Mouse (Mus musculus) embryonic facial prominence, embryonic 10.5 days (tissue): Measurements from ENCODE around the gene Cux1. TPM values are rescaled to one million over a fixed set of nuclear protein-coding genes. Genes with fewer than 3 reads are reported as not detected.

Experiments used
- DNase-seq: peaks from one replicate; pipeline ENCODE4 v3.0.0-alpha.2; 2017; ENCODE audit warnings: low spot score
- H3K27ac ChIP-seq: fragments of 300-500 bp; sonication (generic); replicated peaks from 2 replicates; pipeline ENCODE4 v1.5.1; 2016; ENCODE audit warnings: mild to moderate bottlenecking
- H3K27me3 ChIP-seq: fragments of 300-500 bp; sonication (generic); replicated peaks from 2 replicates; pipeline ENCODE4 v1.6.1; 2016; ENCODE audit warnings: low read depth, mild to moderate bottlenecking; ENCODE audit not compliant: poor library complexity, severe bottlenecking
- H3K36me3 ChIP-seq: fragments of 300-500 bp; sonication (generic); replicated peaks from 2 replicates; pipeline ENCODE4 v1.6.1; 2016; ENCODE audit warnings: mild to moderate bottlenecking, moderate library complexity
- H3K4me1 ChIP-seq: fragments of 300-500 bp; sonication (generic); 2 replicates; pipeline ENCODE4 v1.6.1; 2016
- H3K4me3 ChIP-seq: fragments of 300-500 bp; sonication (generic); 2 replicates; pipeline ENCODE4 v1.5.1; 2016; ENCODE audit warnings: mild to moderate bottlenecking, moderate library complexity
- H3K9me3 ChIP-seq: fragments of 300-500 bp; sonication (generic); 2 replicates; pipeline ENCODE4 v1.6.1; 2016; ENCODE audit warnings: mild to moderate bottlenecking
- WGBS: fragments of 180-500 bp; shearing (Covaris S2); methylation state at CpG from one replicate; pipeline ENCODE4 v1.1.7; 2016; 5-methylcytosine and 5-hydroxymethylcytosine counted together
- polyA plus RNA-seq: library from polyadenylated mRNA; unstranded; fragments of >200 nt; fragmentation: Nextera tagmentation; extraction: Ambion mirVana; gene quantifications from 2 replicates; pipeline ENCODE4 v1.2.1, GENCODE M21; 2016

Cux1 gene
- polyA plus RNA-seq, 1 experiment from 2014 or later, result 75.3 TPM

DNA sequence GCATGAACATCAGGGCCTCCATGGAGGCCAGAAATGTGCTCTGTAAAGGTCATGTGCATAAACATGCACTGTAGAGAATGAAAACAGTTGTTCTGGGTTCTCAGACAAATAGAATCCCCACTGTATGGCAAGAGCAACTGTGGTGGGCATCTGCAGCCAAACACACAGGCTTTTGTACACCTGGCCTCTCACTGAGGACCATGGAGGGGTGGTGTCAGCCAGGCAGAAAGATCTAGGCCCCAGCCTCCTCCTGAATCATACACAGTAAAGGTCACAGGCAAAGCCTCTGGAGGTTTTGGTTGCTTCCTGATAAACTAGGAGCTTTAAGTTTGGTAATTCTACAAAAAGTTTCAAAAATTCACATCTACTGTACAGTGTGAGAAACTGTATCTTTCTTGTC lies 38.1 kb downstream of the Cux1 start:
- no peak for DNase-seq
- no peak overlapping the region for H3K27ac ChIP-seq
- no peaks in the 10 kb centered on the region for H3K9me3 ChIP-seq
- H3K36me3 ChIP-seq, result peaks cover 9% of the 10 kb centered on the region
- H3K4me3 ChIP-seq, result no peak overlapping the region
- peaks cover 8% of the 10 kb centered on the region for H3K4me1 ChIP-seq
- no peaks in the 10 kb centered on the region for H3K27me3 ChIP-seq

DNA sequence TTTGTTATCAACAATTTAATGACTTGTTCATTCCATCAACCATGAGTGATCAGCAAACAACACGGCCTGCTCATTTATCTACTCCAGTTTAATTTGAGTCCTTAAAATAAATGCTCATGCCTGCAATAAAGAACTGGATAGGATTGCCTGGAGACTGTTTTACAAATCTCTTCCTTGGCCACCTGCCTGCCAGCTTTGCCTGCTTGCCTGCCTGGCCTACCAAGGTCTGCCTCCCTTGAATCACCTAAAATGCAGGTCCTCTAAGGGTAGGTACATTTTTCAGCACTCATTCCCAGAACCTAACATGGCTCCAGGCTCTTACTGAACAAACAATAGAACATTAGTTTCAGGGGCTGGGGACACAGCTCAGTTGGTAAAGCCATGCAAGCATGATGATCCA lies 39.4 kb downstream of the Cux1 start:
- H3K36me3 ChIP-seq, result peaks cover 5% of the 10 kb centered on the region
- peaks cover 20% of the 10 kb centered on the region for H3K4me1 ChIP-seq
- no peak overlapping the region for H3K4me3 ChIP-seq
- no peak for DNase-seq
- no peaks in the 10 kb centered on the region for H3K9me3 ChIP-seq
- no peaks in the 10 kb centered on the region for H3K27me3 ChIP-seq
- no peak overlapping the region for H3K27ac ChIP-seq
- 97% methylated on average over 1 of the region's 1 CpGs for WGBS

DNA sequence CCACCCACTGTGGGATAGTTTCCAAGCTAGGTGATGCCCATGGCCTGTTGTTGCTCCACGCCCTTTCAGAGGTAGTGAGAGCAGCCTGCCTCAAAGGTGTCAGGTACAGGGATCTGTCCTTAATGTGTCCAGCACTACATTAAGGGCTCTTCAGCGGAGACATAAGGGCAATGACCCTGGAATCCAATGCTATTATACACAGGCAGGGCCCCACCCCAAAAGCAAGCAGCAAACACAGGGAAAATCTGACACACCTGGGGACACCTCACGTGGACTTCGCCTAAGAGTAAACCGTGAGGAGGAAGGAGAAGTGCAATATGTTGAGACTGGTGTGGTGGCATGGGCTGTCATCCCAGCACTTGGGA lies 40.8 kb downstream of the Cux1 start:
- H3K4me3 ChIP-seq, result no peak overlapping the region
- no peak for DNase-seq
- WGBS, result 88% methylated on average over 5 of the region's 5 CpGs
- no peaks in the 10 kb centered on the region for H3K27me3 ChIP-seq
- no peaks in the 10 kb centered on the region for H3K9me3 ChIP-seq
- H3K27ac ChIP-seq, result no peak overlapping the region
- peaks cover 9% of the 10 kb centered on the region for H3K36me3 ChIP-seq
- peaks cover 21% of the 10 kb centered on the region for H3K4me1 ChIP-seq

DNA sequence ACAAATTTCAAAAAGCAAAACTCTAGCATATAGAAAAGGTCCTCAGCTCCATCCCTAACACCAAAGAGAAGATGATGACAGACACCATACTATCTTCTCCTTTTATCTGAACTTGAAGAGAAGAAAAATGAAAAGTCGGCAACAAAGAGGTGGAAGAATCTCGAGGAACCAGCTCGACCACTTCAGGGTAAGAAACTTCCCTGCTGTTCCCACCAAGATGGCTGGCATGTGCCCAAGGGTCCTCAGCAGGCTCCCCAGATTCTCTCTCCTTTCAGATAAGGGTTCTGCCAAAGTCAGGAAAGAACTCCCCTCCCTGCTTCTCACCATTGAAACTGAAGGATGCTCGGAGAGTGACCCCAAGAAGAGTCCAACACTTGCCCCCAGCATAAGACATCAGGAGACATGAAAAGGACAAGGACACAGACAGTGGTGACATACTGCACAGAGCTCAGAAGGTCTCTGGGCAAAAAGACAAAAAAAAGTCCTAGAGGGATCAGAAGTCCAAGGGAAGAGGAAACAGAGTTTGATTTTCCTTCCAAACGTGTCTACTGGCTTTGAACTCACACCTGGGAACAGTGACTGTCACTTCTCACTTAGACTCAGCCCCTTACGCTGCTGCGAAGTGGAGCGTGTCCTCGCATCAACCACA lies 41.3 kb downstream of the Cux1 start:
- 82% methylated on average over 9 of the region's 9 CpGs for WGBS
- Histone ChIP-seq H3K4me1 (peaks cover 21% of the 10 kb centered on the region), H3K36me3 (peaks cover 11% of the 10 kb centered on the region), H3K9me3 (no peaks in the 10 kb centered on the region), H3K27me3 (no peaks in the 10 kb centered on the region), H3K4me3 (no peak overlapping the region), H3K27ac (no peak overlapping the region)
- DNase-seq, result no peak

DNA sequence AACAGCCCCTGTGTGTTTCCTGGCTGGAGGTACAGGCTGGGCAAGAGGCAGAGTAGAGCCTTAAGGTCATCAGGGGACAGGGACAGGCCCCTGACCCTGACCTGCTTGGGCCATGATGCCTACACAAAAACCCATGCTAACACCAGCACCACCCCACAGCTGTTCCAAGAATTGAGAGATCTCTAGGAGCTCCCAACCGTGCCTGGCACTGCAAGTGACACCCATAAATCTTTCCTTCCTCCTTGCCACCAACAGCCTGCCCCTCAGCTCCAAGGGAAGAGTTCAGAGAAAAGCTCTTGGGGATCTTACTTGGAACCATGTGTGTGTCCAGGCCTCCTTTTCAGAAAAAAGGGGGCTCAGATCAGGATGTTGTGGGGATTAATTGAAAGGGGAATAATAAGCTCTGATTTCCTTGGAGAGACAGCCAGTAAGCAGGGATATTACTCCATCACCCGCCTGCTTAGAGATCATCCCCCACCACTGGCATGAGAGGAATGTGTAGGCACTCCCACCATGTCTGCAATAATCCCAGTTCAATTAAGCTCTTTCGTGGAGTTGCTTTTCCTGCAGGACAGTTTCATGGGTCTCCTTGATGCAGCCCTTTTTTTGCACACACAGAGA lies 44.3 kb downstream of the Cux1 start:
- 18% methylated on average over 3 of the region's 3 CpGs for WGBS

DNA sequence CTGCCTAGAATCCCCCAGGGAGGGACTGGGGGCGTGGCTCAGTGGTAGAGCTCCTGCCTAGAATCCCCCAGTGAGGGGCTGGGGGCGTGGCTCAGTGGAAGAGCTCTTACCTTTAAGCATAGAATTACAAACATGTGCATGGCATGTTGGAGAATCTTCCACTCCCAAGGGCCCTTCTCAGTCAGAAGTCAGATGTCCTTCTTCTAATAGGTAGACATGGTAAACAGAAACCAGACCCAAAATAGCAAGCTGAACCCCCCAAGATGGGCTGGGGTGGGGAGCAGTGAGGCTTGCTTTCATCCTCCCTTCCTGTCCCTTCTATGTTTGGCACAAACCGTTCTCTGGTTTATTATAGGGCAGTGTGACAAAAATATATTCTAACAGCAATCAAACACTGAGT lies 45.6 kb downstream of the Cux1 start:
- no peak overlapping the region for H3K4me3 ChIP-seq
- no peaks in the 10 kb centered on the region for H3K9me3 ChIP-seq
- no peak overlapping the region for H3K27ac ChIP-seq
- H3K27me3 ChIP-seq, result no peaks in the 10 kb centered on the region
- 87% methylated on average over 3 of the region's 3 CpGs for WGBS
- H3K36me3 ChIP-seq, result peaks cover 8% of the 10 kb centered on the region
- DNase-seq, result no peak
- H3K4me1 ChIP-seq, result peaks cover 24% of the 10 kb centered on the region

More for the DNA sequence above, 44.3 kb downstream of the Cux1 start:
- Histone ChIP-seq H3K9me3 (no peaks in the 10 kb centered on the region), H3K36me3 (peaks cover 11% of the 10 kb centered on the region), H3K27me3 (no peaks in the 10 kb centered on the region), H3K27ac (0 out of 2 replicates have a peak overlapping the region, but pooled peaks have one; percentile 15), H3K4me1 (peaks cover 24% of the 10 kb centered on the region), H3K4me3 (no peak overlapping the region)
- no peak for DNase-seq

DNA sequence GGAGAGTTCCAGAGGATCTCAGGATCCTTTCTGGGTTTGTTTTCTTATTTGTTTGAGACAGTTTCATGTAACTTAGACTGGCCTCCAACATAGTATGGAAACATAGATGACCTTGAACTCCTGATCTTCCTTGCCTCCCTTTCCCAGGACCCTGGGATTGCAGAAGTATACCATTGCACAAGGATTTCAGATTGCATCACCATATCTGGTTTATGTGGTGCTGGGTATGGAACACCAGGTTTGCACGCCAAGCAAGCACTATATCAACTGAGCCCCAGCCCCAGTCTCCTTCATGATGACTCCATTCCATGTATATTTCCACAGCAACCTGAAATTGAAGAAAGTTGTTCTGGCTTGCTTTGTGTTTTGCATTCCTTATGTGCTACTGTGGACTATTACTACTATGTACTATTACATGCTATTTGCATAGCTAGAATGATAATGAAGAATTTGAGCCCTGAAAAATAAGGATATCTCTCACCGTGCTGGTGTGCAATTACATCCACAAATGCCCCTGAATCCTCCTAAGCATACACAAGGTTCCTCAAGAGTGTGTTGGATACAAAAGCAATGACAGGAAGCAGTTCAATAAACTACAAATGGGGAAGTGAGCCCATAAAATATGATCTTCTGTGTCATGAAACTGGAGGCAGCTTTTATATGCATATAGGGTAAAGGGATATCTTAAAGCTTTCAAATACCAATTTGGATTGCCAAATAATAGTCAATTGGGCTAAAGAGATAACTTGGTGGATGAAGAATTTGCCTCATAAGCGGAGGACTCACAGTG lies 48.4 kb downstream of the Cux1 start:
- Histone ChIP-seq H3K4me1 (peaks cover 27% of the 10 kb centered on the region), H3K9me3 (no peaks in the 10 kb centered on the region), H3K27ac (no peak overlapping the region), H3K36me3 (peaks cover 13% of the 10 kb centered on the region), H3K4me3 (no peak overlapping the region), H3K27me3 (no peaks in the 10 kb centered on the region)
- 93% methylated on average over 3 of the region's 3 CpGs for WGBS
- no peak for DNase-seq

DNA sequence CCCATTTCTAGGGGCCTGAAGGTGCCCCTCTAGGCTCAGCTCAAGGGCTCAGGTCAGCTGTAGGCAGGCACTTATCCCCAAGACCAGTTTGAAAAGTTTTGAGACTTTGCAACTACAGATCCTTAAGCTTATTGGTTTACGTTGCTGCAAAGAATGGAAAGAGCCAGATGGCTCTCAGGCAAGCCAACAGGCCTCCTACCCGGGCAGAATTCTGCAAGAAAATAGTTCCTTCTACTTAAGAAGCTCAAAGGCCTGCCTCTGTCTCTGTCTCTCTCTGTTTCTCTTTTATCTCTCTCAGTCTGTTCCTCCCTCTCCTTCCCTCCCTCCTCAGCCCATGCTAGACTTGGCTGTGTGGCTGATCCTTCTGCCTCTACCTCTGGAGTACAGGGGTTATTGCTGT lies 49.8 kb downstream of the Cux1 start:
- Histone ChIP-seq H3K27me3 (no peaks in the 10 kb centered on the region), H3K4me1 (peaks cover 15% of the 10 kb centered on the region), H3K4me3 (no peak overlapping the region), H3K9me3 (no peaks in the 10 kb centered on the region), H3K27ac (no peak overlapping the region), H3K36me3 (peaks cover 13% of the 10 kb centered on the region)
- DNase-seq, result no peak
- 68% methylated on average over 2 of the region's 2 CpGs for WGBS

DNA sequence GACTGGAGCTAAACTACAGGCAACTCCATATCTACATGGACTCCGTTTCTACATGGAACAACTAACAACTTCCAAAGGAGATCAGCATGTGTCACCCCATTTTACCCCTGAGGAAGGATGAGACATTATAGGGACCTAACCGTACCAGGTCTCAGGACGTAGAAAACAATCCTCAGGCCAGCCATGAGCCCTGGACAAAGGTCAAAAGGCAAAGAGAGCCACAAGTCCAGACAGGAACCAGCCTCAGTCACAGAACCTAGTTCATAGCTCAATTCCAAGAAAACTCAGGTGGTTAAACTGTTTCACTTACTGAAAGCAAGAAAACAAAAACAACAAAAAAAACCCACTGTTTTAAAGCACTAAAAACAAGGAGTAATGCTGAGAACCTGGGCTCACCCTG lies 50.7 kb downstream of the Cux1 start:
- WGBS, result 73% methylated on average over 3 of the region's 3 CpGs
- peaks cover 15% of the 10 kb centered on the region for H3K4me1 ChIP-seq
- H3K27ac ChIP-seq, result no peak overlapping the region
- peaks cover 10% of the 10 kb centered on the region for H3K36me3 ChIP-seq
- H3K27me3 ChIP-seq, result no peaks in the 10 kb centered on the region
- DNase-seq, result no peak
- H3K4me3 ChIP-seq, result no peak overlapping the region
- no peaks in the 10 kb centered on the region for H3K9me3 ChIP-seq

DNA sequence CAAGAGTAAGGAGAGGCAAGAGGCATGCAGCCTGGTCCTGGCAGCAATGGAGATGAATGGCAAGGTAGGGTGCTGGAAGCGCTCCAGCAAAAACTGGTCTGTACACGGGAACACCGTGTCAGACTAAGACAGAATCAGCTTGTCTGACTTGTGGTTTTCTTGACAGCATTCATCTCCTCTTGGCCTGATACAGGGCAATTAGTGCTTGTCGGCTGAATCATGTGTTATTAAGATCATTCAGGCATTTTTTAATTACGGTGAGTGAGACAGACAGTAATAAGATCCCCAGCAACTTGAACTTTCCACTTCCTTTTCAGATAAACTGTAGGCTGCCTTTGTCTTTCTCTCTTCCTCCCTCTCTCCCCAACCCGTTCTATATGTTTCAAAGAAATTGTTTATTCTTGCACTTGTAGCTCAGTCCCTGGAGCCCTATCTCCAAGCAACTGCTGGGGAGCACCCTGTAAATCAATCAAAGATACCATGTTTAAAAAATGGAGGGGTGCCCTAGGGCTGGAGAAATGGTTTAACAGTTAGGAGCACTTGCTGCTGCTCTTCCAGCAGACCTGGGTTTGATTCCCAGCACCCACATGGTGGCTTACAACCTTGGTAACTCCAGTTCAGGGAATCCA lies 53.1 kb downstream of the Cux1 start:
- no peak for DNase-seq
- Histone ChIP-seq H3K36me3 (peaks cover 7% of the 10 kb centered on the region), H3K9me3 (no peaks in the 10 kb centered on the region), H3K27me3 (no peaks in the 10 kb centered on the region), H3K4me3 (no peak overlapping the region), H3K27ac (no peak overlapping the region), H3K4me1 (peaks cover 18% of the 10 kb centered on the region)
- 66% methylated on average over 6 of the region's 6 CpGs for WGBS

DNA sequence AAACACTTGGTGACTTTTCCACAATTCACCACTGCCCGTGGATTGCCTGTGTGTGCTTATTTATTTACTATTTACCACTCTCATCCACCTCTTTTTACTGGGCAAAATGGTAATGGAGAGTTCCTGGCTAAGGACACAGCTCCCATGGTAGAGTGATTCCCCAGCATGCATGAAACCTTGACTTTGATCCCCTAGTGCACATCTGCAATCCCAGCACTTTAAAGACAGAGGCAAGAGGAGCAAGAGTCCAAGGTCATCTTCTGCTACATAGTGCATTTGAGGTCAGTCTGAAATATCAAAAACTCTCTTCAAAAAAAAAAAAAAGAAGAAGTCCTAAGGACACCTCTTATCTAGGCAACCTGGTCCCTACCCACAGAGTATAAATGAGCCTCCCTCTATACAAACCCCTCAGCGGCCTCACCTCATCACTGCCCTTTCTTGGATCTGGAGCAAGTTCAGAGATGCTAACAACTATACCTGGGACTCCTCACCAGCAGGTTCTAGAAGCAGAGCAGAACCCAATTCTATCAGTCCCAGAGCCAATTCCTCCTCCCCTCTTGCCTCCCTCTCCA lies 55.1 kb downstream of the Cux1 start:
- 86% methylated on average over 2 of the region's 2 CpGs for WGBS
- no peaks in the 10 kb centered on the region for H3K9me3 ChIP-seq
- H3K27ac ChIP-seq, result no peak overlapping the region
- no peak for DNase-seq
- peaks cover 15% of the 10 kb centered on the region for H3K4me1 ChIP-seq
- no peaks in the 10 kb centered on the region for H3K27me3 ChIP-seq
- H3K4me3 ChIP-seq, result no peak overlapping the region
- peaks cover 7% of the 10 kb centered on the region for H3K36me3 ChIP-seq

DNA sequence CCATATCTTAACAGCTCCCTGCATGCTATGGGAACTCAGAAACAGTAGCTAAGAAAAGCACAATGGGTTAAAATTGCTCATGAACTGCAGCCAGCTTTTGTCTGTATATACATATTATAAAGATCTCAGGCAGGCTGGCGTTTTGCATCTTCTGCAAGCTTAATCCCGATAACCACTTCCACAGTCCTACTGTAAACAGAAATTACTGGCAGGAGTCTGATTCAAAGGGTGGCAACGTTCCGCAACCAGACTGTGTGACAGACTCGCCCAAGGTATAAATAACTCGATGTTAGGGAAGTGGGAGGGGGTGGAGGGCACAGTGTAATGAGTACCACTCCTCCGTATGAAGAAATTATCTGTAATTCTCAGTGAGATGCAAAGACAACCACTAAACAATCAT lies 55.9 kb downstream of the Cux1 start:
- H3K4me3 ChIP-seq, result no peak overlapping the region
- H3K36me3 ChIP-seq, result peaks cover 7% of the 10 kb centered on the region
- H3K27ac ChIP-seq, result no peak overlapping the region
- WGBS, result 78% methylated on average over 7 of the region's 7 CpGs
- no peak for DNase-seq
- peaks cover 20% of the 10 kb centered on the region for H3K4me1 ChIP-seq
- no peaks in the 10 kb centered on the region for H3K27me3 ChIP-seq
- H3K9me3 ChIP-seq, result no peaks in the 10 kb centered on the region
